21 mouse cellular contexts compared by ENCODE assay signal in the genomic region with DNA sequence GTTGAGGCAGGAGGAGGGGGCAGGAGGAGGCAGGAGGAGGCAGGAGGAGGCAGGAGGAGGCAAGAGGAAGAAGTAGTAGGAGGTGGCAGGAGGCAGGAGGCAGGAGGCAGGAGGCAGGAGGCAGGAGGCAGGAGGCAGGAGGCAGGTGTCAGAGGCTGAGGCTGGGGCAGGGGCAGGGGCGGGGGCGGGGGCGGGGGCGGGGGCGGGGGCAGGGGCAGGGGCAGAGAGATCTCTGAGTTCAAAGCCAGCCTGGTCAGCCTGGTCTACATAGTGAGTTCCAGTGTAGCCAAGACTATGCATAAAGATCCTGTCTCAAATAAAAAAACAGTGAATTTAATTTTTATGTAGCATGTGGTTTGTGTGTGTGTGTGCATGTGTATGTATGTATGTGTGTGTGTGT. TPM values are rescaled to one million over a fixed set of nuclear protein-coding genes. Genes with fewer than 3 reads are reported as not detected.
"Had no signal": no experiment of that assay in that cellular context is flagged by ENCODE, and none has a peak within 500 bp of the region (broad histone marks: within the 10 kb centered on the region; RNA-seq: fewer than 3 reads in every experiment).

No protein-coding gene starts in this region.

- H3K9me3 ChIP-seq: kidney, embryonic 15.5 days; limb, embryonic 12.5 days; liver, embryonic 12.5 days; liver, embryonic 15.5 days; lung, embryonic 15.5 days; midbrain, embryonic 12.5 days; midbrain, embryonic 15.5 days; neural tube, embryonic 12.5 days; neural tube, embryonic 15.5 days had no signal

- H3K4me3 ChIP-seq: kidney, embryonic 15.5 days; left cerebral cortex, adult 2 months; limb, embryonic 12.5 days; liver, embryonic 12.5 days; liver, embryonic 15.5 days; lung, embryonic 15.5 days; midbrain, embryonic 12.5 days; midbrain, embryonic 15.5 days; neural tube, embryonic 12.5 days; neural tube, embryonic 15.5 days had no signal

- DNase-seq: kidney, adult 8-10 months; kidney, postnatal 14 days; kidney, postnatal 4 days; liver; lung, adult 18-20 months; right cerebral cortex, adult 18-20 months; right cerebral cortex, postnatal 14 days; right cerebral cortex, postnatal 4 days; thymus, postnatal 25 days had no signal

- H3K27me3 ChIP-seq: kidney, embryonic 15.5 days; lung, embryonic 15.5 days; midbrain, embryonic 15.5 days; neural tube, embryonic 15.5 days had no signal

- H3K9ac ChIP-seq: kidney, embryonic 15.5 days; limb, embryonic 12.5 days; liver, embryonic 12.5 days; liver, embryonic 15.5 days; lung, embryonic 15.5 days; midbrain, embryonic 12.5 days; midbrain, embryonic 15.5 days; neural tube, embryonic 12.5 days; neural tube, embryonic 15.5 days had no signal

- H3K4me1 ChIP-seq: kidney, embryonic 15.5 days; limb, embryonic 12.5 days; liver, embryonic 12.5 days; liver, embryonic 15.5 days; lung, embryonic 15.5 days; midbrain, embryonic 12.5 days; midbrain, embryonic 15.5 days; neural tube, embryonic 12.5 days; neural tube, embryonic 15.5 days had no signal

- H3K27ac ChIP-seq: kidney, embryonic 15.5 days; left cerebral cortex, adult 2 months; limb, embryonic 12.5 days; liver, embryonic 12.5 days; liver, embryonic 15.5 days; lung, embryonic 15.5 days; macrophage; midbrain, embryonic 12.5 days; midbrain, embryonic 15.5 days; neural tube, embryonic 12.5 days; neural tube, embryonic 15.5 days had no signal

- H3K4me2 ChIP-seq: kidney, embryonic 15.5 days; limb, embryonic 12.5 days; liver, embryonic 12.5 days; liver, embryonic 15.5 days; lung, embryonic 15.5 days; midbrain, embryonic 12.5 days; midbrain, embryonic 15.5 days; neural tube, embryonic 12.5 days; neural tube, embryonic 15.5 days had no signal

- H3K36me3 ChIP-seq: kidney, embryonic 15.5 days; limb, embryonic 12.5 days; liver, embryonic 12.5 days; liver, embryonic 15.5 days; lung, embryonic 15.5 days; midbrain, embryonic 12.5 days; midbrain, embryonic 15.5 days; neural tube, embryonic 12.5 days; neural tube, embryonic 15.5 days had no signal

- ATAC-seq: intestine, postnatal 0 days; liver, embryonic 12.5 days; midbrain, embryonic 15.5 days had no signal

RNA-seq across cellular contexts. Expression of a gene that starts 51.6 kb away (rescaled TPM):
- polyA plus RNA-seq: limb, embryonic 12.5 days; liver, embryonic 15.5 days; macrophage had no signal
